Mouse (Mus musculus): ENCODE measurements around the gene Glmp. TPM values are rescaled to one million over a fixed set of nuclear protein-coding genes. Genes with fewer than 3 reads are reported as not detected.
A peak's percentile ranks its signal among the peaks of the same experiment; 100 is the strongest.

Glmp gene
- total RNA-seq, 2 experiments from 2014 or later: 77.5 to 91.1 TPM

DNA sequence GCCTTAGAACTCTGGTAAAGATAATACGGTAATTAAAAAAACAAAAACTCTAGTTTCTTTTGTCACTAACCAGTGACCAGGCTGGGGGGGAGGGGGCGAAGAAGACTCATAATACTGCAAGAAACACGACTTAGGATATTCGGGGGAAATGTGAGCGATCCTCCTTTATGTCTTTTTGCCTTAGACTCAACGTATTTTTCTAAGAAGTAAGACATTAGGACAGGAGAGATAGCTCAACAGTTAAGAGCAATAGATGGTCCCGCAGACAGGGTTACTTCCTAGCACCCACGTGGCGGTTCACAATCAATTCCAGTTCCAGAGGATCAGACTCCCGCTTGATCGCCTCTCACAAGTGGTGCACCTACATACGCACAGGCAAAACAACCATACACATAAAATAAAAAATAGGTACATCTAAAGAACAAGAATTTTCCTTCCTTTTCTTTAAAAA lies 28.7 kb upstream of the Glmp start:
- H3K4me3 ChIP-seq: peak overlapping the region; percentile 91
- DNase-seq (ENCODE audit: extremely low spot score in 1 of 2, low spot score in 2 of 2): no peak
- intact Hi-C loops (cut with DNase I): no loop called here
- H3K27ac ChIP-seq: peak overlapping the region; percentile 95
- TF ChIP-seq CTCF (IDR thresholded peaks at IDR 0.05): no peak

DNA sequence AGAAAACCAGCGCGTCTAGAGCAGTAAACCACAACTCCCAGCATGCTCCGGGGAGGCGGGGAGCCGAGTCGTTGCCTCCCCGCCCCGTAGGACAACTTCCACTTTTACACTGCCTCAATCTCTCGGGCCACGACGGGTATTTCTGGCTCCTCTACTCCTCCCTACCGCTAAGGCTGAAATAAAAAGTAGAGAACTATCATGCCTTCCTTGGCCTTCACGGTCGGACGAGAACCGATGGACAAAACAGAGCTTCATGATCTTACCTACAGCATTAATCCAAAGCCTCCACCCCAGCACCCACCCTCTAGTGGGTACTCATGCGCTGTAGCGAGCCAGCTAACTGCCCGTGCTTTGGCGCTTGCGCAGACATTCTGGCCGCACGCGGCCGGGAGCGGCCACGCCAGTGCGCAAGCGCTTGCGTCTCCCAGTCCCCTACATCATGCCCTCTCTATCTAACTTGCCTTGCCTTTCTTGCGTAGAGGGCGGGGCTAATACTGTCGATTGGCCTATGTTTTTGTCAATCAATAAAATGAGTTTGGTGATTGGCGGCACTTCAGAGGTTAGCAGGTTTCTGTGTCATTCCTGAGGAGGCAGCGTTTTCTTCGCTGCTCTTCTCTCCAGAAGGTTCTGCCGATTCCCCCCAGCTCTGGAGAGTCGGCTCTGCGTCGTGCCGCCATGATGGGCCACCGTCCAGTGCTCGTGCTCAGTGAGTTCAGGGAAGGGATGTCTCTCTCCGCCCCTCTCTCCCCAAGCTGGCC lies 28.1 kb upstream of the Glmp start, which contains the start of the genes Tsacc and Cct3:
Tsacc (minus strand) TSS at position 439 of the 758 bp plus-strand sequence.
Cct3 (plus strand) TSS at position 556 of the 758 bp plus-strand sequence.
- peak; percentile 93 to 96 for DNase-seq (ENCODE audit: extremely low spot score in 1 of 2, low spot score in 2 of 2)
- Histone ChIP-seq H3K4me3 (peak within 1 kb of the TSS; percentile 91), H3K27ac (peak within 1 kb of the TSS; percentile 95)
- peak; percentile 26; the same call in 1 of the 2 replicates for TF ChIP-seq CTCF (IDR thresholded peaks at IDR 0.05)
- intact Hi-C loops (cut with DNase I): no loop called here

DNA sequence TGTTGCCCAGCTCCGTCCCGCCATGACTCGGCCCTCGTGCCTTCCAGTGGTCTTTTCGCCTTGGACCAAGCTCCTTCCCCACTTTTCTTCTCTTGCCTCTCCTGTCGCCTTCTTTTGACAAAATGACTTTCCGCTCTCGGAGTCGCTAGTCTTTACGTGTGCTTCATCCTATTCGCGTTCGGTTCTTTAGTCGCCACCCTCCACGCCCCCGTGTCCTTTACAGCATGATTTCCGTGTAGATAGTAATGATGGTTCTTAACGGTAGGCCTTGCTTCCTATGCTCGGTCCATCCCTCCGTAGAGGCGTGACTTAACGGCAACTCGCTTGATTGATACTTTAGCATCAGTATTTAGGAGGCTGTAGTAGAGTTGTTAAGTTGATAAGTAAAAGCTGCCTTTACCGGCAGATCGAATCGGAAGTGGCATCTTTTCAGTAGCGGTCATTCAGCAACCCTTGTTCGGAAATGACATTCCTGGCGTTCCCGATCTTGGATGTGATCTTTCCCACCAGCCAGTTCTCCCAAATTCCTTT lies 27.4 kb upstream of the Glmp start:
- TF ChIP-seq CTCF (IDR thresholded peaks at IDR 0.05): no peak
- DNase-seq (ENCODE audit: extremely low spot score in 1 of 2, low spot score in 2 of 2): peak in 1 of 2 experiments; percentile 44
- Histone ChIP-seq H3K4me3 (peak overlapping the region; percentile 91), H3K27ac (peak overlapping the region; percentile 94)
- intact Hi-C loops (cut with DNase I): no loop called here

DNA sequence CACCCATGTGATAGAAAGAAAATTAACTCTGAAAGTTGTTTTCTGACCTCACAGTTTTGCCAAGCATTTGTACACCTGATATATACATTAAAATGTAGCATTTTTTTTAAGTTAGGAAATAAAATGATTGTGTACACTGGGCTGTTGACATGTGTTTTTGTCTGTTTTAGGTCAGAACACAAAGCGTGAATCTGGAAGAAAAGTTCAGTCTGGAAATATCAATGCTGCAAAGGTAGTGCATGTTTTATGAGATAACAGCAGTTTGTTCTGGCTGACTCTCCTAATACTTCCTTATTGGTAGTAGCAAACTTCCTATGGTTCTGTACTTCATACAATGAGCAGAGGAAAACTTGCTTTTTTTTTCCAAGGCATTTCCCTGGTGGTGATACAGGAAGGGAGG lies 25.7 kb upstream of the Glmp start:
- intact Hi-C loops (cut with DNase I): no loop called here
- Histone ChIP-seq H3K4me3 (no peak overlapping the region), H3K27ac (no peak overlapping the region)
- no peak for DNase-seq (ENCODE audit: extremely low spot score in 1 of 2, low spot score in 2 of 2)
- no peak for TF ChIP-seq CTCF (IDR thresholded peaks at IDR 0.05)

DNA sequence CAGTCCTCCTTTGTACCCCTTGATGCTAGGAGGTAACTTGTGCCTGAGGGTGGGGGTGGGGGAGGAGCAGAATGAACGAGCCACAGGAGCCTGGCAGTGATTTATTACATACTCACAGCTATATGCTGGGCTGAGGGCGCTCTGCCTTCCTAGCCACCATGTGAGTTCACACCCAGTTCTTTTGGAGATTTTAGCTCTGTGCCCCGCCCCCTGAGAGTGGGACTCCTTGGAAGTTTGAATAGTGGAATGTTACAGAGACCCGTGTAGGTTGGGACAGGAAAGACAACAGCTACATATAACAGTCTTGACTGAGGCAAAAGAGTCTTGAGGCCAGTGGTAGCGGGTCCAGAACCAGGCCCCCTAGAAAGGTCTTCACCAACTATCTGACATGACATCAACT lies 4.1 kb downstream of the Glmp start:
- no peak for TF ChIP-seq CTCF (IDR thresholded peaks at IDR 0.05)
- Histone ChIP-seq H3K4me3 (no peak overlapping the region), H3K27ac (no peak overlapping the region)
- intact Hi-C loops (cut with DNase I): no loop called here
- DNase-seq (ENCODE audit: extremely low spot score in 1 of 2, low spot score in 2 of 2): no peak

DNA sequence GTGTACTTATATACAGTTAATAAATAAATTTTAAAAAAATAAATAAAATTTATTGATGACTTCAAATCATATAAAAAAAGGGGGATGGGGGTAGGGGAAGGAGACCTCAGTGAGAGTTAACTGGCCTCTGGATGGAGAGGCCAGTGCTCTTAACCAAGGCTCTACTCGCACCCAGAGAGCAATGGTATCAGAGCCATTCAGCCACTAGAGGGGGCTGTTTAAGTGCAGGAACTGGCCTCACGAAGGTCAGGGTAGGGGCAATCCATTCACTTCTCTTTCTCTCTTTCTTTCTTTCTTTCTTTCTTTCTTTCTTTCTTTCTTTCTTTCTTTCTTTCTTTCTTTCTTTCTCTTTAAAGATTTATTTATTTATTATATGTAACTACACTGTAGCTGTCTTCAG lies 6.5 kb downstream of the Glmp start:
- intact Hi-C loops (cut with DNase I): no loop called here
- peak; percentile 71 for TF ChIP-seq CTCF (IDR thresholded peaks at IDR 0.05)
- H3K4me3 ChIP-seq: no peak overlapping the region
- no peak for DNase-seq (ENCODE audit: extremely low spot score in 1 of 2, low spot score in 2 of 2)
- no peak overlapping the region for H3K27ac ChIP-seq

DNA sequence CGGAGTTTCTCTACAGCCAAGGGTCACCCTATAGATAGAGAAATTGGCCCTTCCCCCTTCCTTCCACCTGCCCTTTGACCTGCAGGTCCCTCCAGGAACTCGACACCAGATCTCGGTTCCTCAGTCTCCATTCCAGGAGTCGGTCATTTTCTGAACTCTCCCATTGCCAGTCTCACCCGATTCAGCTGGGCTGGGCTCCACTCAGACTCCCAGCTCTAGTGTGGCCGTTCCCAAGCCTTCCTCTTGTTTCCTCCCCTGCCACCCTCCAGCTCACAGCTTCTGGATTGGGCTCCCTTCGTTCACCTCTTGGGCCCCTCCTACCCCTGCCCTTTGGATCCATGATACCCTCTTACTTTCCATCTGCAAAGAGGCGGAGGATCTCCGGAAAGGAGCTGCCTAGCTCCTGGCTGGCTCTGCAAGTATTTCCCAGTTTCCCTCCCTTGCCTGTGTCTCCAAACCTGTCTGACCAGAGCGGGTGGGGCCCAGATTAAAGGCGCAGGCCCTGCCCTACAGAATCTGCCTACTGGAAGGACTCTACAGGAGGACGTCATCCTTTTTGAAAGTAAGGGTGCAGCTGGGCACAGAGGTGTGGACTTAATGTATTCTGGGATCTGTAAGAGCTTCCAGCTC lies 9.3 kb downstream of the Glmp start:
- Histone ChIP-seq H3K4me3 (no peak overlapping the region), H3K27ac (no peak overlapping the region)
- intact Hi-C loops (cut with DNase I): no loop called here
- no peak for DNase-seq (ENCODE audit: extremely low spot score in 1 of 2, low spot score in 2 of 2)
- no peak for TF ChIP-seq CTCF (IDR thresholded peaks at IDR 0.05)

DNA sequence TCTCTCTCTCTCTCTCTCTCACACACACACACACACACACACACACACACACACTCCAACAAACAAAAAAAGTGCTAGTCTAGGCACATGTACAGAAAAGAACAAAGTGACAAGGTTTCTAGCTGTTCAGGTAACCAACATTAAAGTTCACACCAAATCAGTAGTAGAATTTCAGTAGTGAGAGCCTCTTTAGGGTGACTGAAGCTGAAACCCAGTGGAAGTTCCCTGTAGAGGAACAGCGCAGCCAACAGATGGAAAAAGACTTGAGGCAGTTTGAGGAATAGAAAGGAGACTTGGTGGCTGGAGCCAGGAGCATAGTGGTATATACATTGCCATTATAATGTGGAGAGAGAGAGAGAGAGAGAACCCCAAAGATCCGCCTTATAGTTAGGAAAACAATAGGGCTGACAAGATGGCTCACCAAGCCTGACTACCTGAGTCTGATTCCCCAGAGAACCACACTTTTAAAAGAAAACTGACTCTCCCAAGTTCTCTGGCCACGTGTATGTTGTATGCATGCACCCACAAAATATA lies 10.1 kb downstream of the Glmp start:
- DNase-seq (ENCODE audit: extremely low spot score in 1 of 2, low spot score in 2 of 2): no peak
- TF ChIP-seq CTCF (IDR thresholded peaks at IDR 0.05): no peak
- no peak overlapping the region for H3K27ac ChIP-seq
- peak overlapping the region; percentile 93 for H3K4me3 ChIP-seq
- intact Hi-C loops (cut with DNase I): loop anchor here (5.0 kb wide), 2 partner anchors 132 to 143 kb away; no protein-coding TSS in a partner anchor

DNA sequence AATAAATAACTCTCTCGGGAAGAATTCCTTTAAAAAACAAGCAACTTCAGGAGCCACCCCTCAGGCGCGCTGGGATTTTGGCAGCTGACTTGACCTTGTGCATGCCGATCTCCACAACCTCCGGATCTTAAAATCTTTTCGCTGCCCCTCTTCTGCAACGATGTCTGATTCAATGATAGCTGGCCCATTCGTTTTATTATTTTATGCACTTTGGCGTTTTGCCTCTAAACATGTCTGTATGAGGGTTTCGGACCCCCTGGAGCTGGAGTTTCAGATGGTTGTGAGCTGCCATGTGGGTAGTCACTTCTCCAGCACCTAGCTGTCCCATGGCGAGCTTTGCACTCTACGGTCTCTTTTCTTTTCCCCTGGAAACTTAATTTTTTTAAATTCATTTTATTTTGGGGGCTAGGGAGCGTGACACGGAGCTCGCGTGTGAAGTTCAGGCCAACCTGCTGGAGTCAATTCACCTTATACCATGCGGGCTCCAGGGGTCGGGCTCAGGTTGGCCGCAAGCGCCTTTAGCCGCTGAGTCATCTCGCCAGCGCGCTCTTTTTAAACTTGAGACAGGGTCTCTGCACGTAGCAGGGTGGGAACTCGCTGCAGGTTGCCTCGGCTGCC lies 10.7 kb downstream of the Glmp start:
- peak overlapping the region; percentile 93 for H3K4me3 ChIP-seq
- DNase-seq (ENCODE audit: extremely low spot score in 1 of 2, low spot score in 2 of 2): no peak
- TF ChIP-seq CTCF (IDR thresholded peaks at IDR 0.05): no peak
- H3K27ac ChIP-seq: peak overlapping the region; percentile 100
- intact Hi-C loops (cut with DNase I): loop anchor here (5.0 kb wide), 2 partner anchors 132 to 143 kb away; no protein-coding TSS in a partner anchor

DNA sequence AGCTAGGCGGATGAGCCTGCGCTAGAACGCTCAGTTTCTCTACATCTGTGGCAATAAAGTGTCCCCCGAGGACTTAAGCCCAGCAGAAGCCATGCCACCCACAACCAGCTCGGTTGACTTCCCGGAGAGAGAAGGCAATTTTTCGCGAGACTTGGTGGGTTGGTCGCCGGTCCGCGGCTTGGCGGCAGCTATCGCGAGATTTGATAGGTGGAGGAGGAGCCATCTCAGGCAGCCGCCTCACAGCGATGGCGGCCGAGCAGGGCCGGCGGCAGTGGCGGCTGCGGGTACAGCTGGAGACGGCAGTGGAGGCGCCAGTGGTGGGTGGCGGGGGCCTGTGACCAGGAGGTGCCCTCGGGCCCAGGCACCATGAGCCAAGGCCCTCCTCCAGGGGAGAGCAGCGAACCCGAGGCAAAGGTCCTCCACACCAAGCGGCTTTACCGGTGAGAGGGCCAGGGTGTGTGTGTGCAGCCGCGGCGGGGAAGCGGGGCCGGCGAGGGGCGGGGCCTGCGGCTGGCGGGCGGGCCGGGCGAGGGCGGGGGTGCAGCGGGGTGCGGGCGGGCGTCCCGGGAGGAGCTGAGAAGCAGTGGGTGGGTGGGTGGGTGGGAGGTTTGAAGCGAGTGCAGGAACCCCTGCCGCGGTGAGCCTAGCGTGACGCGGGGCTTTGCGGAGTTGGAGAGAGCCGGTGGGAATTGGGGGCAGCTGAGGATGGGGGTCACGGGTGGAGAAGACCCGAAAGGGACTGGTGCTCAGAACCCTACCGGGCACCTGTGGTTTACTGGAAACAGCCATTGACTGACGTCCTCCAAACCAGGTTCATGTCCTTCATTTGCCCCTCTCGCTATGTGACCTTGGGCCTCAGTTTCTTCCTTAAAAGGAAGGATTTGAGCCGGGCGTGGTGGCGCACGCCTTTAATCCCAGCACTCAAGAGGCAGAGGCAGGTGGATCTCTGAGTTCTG lies 11.5 kb downstream of the Glmp start, which contains the start of the genes Tmem79 and Smg5:
Tmem79 (minus strand) TSS at position 91 of the 956 bp plus-strand sequence.
Smg5 (plus strand) TSS at position 203 of the 956 bp plus-strand sequence.
- H3K27ac ChIP-seq: peak within 1 kb of the TSS; percentile 100
- intact Hi-C loops (cut with DNase I): loop anchor here (5.0 kb wide), 2 partner anchors 131 to 144 kb away; no protein-coding TSS in a partner anchor

More for the DNA sequence above, 11.5 kb downstream of the Glmp start, which contains the start of the genes Tmem79 and Smg5:
- peak; percentile 94 for DNase-seq (ENCODE audit: extremely low spot score in 1 of 2, low spot score in 2 of 2)
- peak within 1 kb of the TSS; percentile 93 for H3K4me3 ChIP-seq
- TF ChIP-seq CTCF (IDR thresholded peaks at IDR 0.05): no peak
